Mouse (Mus musculus): Measurements from ENCODE around the gene Ube2q1.

DNA sequence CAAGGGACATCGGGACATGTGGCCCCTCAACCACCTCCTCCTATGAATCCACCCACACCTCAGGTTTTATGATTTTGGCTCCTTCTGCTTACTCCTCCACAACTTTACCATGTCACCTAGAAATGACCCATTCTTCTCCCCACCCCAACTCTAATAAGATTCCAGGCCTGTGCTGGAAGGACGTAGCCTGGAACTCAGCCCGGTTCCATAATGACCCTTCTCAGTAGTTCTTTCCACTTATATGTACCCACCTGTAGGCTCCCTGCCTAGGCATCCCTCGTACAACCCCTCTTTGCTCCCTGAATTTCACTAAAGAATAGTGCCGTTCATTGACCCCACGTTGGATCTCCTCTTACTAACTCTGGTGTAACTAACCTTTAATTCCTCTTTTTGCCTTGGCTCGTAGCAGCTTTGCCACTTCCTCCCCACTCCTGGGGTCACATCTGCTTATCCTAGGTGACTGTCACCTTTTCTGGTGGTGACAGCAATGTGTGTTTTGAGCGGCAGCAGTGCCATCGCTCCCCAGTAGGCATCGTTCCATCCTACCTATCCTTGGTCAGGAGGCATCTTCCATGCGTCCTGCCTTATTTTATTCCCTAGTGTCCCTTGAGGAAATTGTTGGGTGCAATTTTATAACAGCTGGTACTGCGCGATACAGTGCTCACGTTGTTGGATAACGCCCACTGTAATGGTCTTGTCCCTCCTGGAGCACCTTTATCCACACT lies 982 bp downstream of the Ube2q1 start:
- TF ChIP-seq CTCF (IDR thresholded peaks at IDR 0.05; ENCODE audit: extremely low read depth, insufficient read depth, low read length), result no peak
- no peak for TF ChIP-seq POLR2A (IDR thresholded peaks at IDR 0.05; ENCODE audit: extremely low read depth, insufficient read depth, low read length)

Measured in cortical plate, adult 2 months (tissue).